Mouse (Mus musculus) hindbrain, embryonic 13.5 days (tissue): ENCODE data around the gene 1110065P20Rik. TPM values are rescaled to one million over a fixed set of nuclear protein-coding genes. Genes with fewer than 3 reads are reported as not detected.

Source experiments
- ATAC-seq: fragments of 200-750 bp; cut with Nextera tagmentation; 2 replicates; pipeline ENCODE4 v1.8.0; 2017; ENCODE audit warnings: moderate TSS enrichment; ENCODE audit not compliant: low FRiP score
- H3K27ac ChIP-seq: fragments of 300-500 bp; sonication (generic); 2 replicates; pipeline ENCODE4 v1.5.1; 2015; ENCODE audit warnings: inconsistent platforms, mild to moderate bottlenecking, moderate library complexity
- H3K27me3 ChIP-seq: fragments of 300-500 bp; sonication (generic); 2 replicates; pipeline ENCODE4 v1.6.1; 2015; ENCODE audit warnings: mild to moderate bottlenecking, inconsistent platforms
- H3K36me3 ChIP-seq: fragments of 300-500 bp; sonication (generic); 2 replicates; pipeline ENCODE4 v1.6.1; 2015; ENCODE audit warnings: mild to moderate bottlenecking, inconsistent platforms
- H3K4me1 ChIP-seq: fragments of 300-500 bp; sonication (generic); replicated peaks from 2 replicates; pipeline ENCODE4 v1.6.1; 2015; ENCODE audit warnings: inconsistent platforms
- H3K4me2 ChIP-seq: fragments of 300-500 bp; sonication (generic); 2 replicates; pipeline ENCODE4 v1.6.1; 2015; ENCODE audit warnings: inconsistent platforms, mild to moderate bottlenecking, moderate library complexity
- H3K4me3 ChIP-seq: fragments of 300-500 bp; sonication (generic); 2 replicates; pipeline ENCODE4 v1.5.1; 2015; ENCODE audit warnings: mild to moderate bottlenecking, inconsistent platforms
- H3K9ac ChIP-seq: fragments of 300-500 bp; sonication (generic); 2 replicates; pipeline ENCODE4 v1.6.1; 2015; ENCODE audit warnings: mild to moderate bottlenecking, inconsistent platforms
- H3K9me3 ChIP-seq: fragments of 300-500 bp; sonication (generic); 2 replicates; pipeline ENCODE4 v1.6.1; 2016; ENCODE audit warnings: inconsistent platforms
- WGBS: fragments of 180-500 bp; shearing (Covaris S2); methylation state at CpG from one replicate; pipeline ENCODE4 v1.1.7; 2015; 5-methylcytosine and 5-hydroxymethylcytosine counted together
- polyA plus RNA-seq: library from polyadenylated mRNA; unstranded; fragments of >200 nt; fragmentation: Nextera tagmentation; extraction: Ambion mirVana; gene quantifications from 2 replicates; pipeline ENCODE4 v1.2.1, GENCODE M21; 2015

The 1110065P20Rik gene
- polyA plus RNA-seq, 1 experiment from 2014 or later: 84.4 TPM

- Histone ChIP-seq H3K4me1 (no peaks in the 10 kb centered on the region), H3K4me3 (no peak overlapping the region), H3K36me3 (no peaks in the 10 kb centered on the region), H3K9me3 (no peaks in the 10 kb centered on the region), H3K27ac (no peak overlapping the region), H3K9ac (no peak overlapping the region), H3K27me3 (no peaks in the 10 kb centered on the region), H3K4me2 (no peak overlapping the region)
- ATAC-seq: no peak
- WGBS: 83% methylated on average over 1 of the region's 1 CpGs
These were observed 21.7 kb upstream of the 1110065P20Rik start for GRCm38 (mm10) chr4:124872719-124873118.

DNA sequence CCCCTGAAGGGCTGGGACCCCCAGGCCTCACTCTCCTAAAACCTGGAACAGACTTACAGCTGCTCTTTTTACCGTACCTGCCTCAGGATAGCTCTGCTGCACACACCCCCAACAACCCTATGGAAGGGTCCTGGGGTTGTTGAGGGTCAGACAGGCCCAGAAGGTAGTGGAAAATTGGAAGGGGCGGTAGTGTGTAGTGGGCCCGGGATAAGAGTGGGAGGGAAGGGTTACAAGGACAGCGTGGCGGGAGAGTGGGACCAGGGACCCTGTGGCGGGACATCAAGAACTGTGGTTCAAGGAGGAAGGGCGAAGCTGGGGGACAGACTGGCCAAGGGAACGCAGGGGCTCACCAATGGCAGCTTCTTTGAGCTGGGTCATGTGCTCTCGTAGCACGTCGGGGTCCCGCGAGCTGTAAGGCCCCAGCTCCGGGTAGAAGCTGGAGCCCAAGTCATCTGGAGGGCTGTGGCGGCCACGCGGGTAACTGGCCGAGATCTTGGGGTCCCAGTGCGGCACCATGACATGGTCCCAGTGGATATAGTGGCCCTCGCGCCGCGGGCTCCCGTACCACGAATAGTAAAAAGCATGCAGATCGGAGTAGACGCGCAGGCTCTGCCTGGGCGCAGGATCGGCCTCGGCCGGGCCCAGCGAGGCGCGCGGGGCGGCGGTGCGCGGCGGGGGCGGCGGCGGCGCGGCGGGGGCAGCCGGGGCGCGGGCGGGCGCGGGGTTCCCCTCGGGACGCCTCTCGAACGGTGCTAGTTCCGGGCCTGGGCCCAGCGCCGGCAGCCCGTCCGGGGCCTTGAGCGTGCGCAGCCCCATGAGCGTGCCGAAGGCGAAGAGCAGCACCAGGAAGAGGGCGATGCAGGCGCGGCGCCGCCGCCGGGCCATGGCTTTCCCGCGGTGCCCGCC lies 10.5 kb upstream of the 1110065P20Rik start, which contains the start of gene Maneal:
Gene Maneal, minus strand, starts transcription at position 889 of the 906 bp plus-strand sequence.
- peak; percentile 44 for ATAC-seq
- H3K9me3 ChIP-seq: no peaks in the 10 kb centered on the region

GRCm38 (mm10) chr4:124860446-124860845 lies 9.4 kb upstream of the 1110065P20Rik start:
- H3K4me3 ChIP-seq: peak overlapping the region; percentile 84
- WGBS: 17% methylated on average over 7 of the region's 7 CpGs
- peak overlapping the region; percentile 86 for H3K4me2 ChIP-seq
- no peaks in the 10 kb centered on the region for H3K27me3 ChIP-seq
- H3K9me3 ChIP-seq: no peaks in the 10 kb centered on the region
- peaks cover 24% of the 10 kb centered on the region for H3K4me1 ChIP-seq
- peak overlapping the region; percentile 88 for H3K9ac ChIP-seq
- no peak for ATAC-seq
- no peak overlapping the region for H3K27ac ChIP-seq
- H3K36me3 ChIP-seq: peaks cover 40% of the 10 kb centered on the region

More for the DNA sequence above, 10.5 kb upstream of the 1110065P20Rik start, which contains the start of gene Maneal:
- 2% methylated on average over 74 of the region's 77 CpGs for WGBS
- Histone ChIP-seq H3K4me2 (peak within 1 kb of the TSS; percentile 86), H3K27ac (peak within 1 kb of the TSS; percentile 89), H3K9ac (peak within 1 kb of the TSS; percentile 88), H3K4me1 (peaks cover 24% of the 10 kb centered on the region), H3K4me3 (peak within 1 kb of the TSS; percentile 84), H3K36me3 (peaks cover 29% of the 10 kb centered on the region), H3K27me3 (no peaks in the 10 kb centered on the region)

GRCm38 (mm10) chr4:124858370-124858769 lies 7.4 kb upstream of the 1110065P20Rik start:
- no peak overlapping the region for H3K4me3 ChIP-seq
- H3K27ac ChIP-seq: no peak overlapping the region
- no peak overlapping the region for H3K4me2 ChIP-seq
- no peaks in the 10 kb centered on the region for H3K27me3 ChIP-seq
- no peak for ATAC-seq
- peaks cover 24% of the 10 kb centered on the region for H3K4me1 ChIP-seq
- WGBS: 86% methylated on average over 5 of the region's 5 CpGs
- H3K9ac ChIP-seq: no peak overlapping the region
- H3K9me3 ChIP-seq: no peaks in the 10 kb centered on the region
- H3K36me3 ChIP-seq: peaks cover 58% of the 10 kb centered on the region

- H3K4me1 ChIP-seq: peaks cover 34% of the 10 kb centered on the region
- ATAC-seq: no peak
- no peak overlapping the region for H3K9ac ChIP-seq
- H3K4me3 ChIP-seq: no peak overlapping the region
- H3K27me3 ChIP-seq: no peaks in the 10 kb centered on the region
- whole genome bisulfite sequencing: 97% methylated on average over 8 of the region's 8 CpGs
- H3K4me2 ChIP-seq: no peak overlapping the region
- H3K9me3 ChIP-seq: no peaks in the 10 kb centered on the region
- no peak overlapping the region for H3K27ac ChIP-seq
- H3K36me3 ChIP-seq: peaks cover 60% of the 10 kb centered on the region
These were observed 5.3 kb upstream of the 1110065P20Rik start for GRCm38 (mm10) chr4:124856294-124856693.

DNA sequence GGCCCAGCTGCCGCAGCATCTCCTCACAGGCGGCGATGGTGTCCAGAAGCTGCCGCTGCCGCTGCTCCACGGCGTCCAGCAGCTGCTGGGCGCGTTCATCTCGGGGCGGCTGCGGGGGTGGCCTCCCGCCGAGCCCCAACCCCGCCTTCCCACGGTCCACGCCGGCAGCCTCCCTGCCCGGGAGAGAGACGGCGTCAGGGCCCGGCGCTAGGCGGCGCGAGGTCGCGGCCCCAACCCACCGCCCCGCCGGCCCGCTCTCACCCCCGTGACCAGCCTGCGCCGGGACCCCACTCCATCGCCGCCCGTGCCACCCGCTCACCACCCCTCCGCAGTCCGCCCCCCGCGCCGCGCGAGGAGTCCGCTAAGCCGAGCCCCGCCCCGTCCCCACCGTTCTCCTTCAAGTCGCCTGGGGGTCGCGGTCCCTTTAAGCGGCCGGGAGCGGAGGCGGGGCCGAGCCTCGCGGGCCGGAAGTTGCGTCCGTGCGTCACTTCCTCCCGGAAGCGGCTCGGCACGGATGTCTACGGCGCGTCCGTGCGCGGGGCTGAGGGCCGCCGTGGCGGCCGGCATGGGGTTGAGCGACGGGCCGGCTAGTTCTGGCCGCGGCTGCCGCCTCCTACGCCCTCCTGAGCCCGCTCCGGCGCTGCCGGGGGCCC lies 609 bp downstream of the 1110065P20Rik start, which contains the start of gene Yrdc:
Gene Yrdc, plus strand, starts transcription at position 419 of the 653 bp plus-strand sequence.
- 1% methylated on average over 61 of the region's 90 CpGs for WGBS
- H3K4me1 ChIP-seq: peaks cover 47% of the 10 kb centered on the region

GRCm38 (mm10) chr4:124849631-124850260 lies 1.2 kb downstream of the 1110065P20Rik start:
- Histone ChIP-seq H3K36me3 (peaks cover 24% of the 10 kb centered on the region), H3K4me1 (peaks cover 47% of the 10 kb centered on the region), H3K4me2 (peak overlapping the region; percentile 87), H3K27ac (peak overlapping the region; percentile 97), H3K9me3 (no peaks in the 10 kb centered on the region), H3K27me3 (no peaks in the 10 kb centered on the region), H3K4me3 (peak overlapping the region; percentile 99), H3K9ac (peak overlapping the region; percentile 92)
- ATAC-seq: peak; percentile 50
- 2% methylated on average over 24 of the region's 24 CpGs for WGBS

More for the DNA sequence above, 609 bp downstream of the 1110065P20Rik start, which contains the start of gene Yrdc:
- peak within 1 kb of the TSS; percentile 97 for H3K27ac ChIP-seq
- H3K9ac ChIP-seq: peak within 1 kb of the TSS; percentile 92
- no peaks in the 10 kb centered on the region for H3K27me3 ChIP-seq
- H3K4me2 ChIP-seq: peak within 1 kb of the TSS; percentile 96
- H3K9me3 ChIP-seq: no peaks in the 10 kb centered on the region
- peaks cover 24% of the 10 kb centered on the region for H3K36me3 ChIP-seq
- peak within 1 kb of the TSS; percentile 99 for H3K4me3 ChIP-seq
- peak; percentile 94 for ATAC-seq

DNA sequence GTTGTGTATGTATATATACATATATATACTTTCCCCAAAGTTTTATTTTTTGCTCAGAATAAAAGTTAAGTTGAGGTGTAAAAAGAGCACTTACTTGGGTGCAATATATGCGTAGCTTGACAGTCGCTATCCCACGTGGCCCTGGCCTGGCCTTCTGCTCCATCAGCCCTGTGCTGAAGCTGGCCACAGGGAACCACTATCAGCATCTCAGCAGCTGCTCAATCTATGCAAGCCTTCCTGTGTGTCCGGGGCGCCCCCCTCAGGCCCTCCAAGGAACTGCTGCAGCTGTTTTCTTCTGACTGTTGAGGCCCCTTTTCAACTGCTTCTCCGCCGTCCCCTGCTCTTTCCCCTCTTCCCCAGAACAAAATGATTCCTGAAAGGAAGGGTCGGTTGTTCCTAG lies 3.4 kb downstream of the 1110065P20Rik start:
- peak overlapping the region; percentile 60; the same call in 1 of the 2 replicates for H3K27ac ChIP-seq
- peak overlapping the region; percentile 35; the same call in 1 of the 2 replicates for H3K9ac ChIP-seq
- peaks cover 40% of the 10 kb centered on the region for H3K4me1 ChIP-seq
- peaks cover 24% of the 10 kb centered on the region for H3K36me3 ChIP-seq
- ATAC-seq: no peak
- no peaks in the 10 kb centered on the region for H3K27me3 ChIP-seq
- H3K9me3 ChIP-seq: no peaks in the 10 kb centered on the region
- WGBS: 4% methylated on average over 8 of the region's 8 CpGs
- H3K4me3 ChIP-seq: no peak overlapping the region
- H3K4me2 ChIP-seq: no peak overlapping the region

DNA sequence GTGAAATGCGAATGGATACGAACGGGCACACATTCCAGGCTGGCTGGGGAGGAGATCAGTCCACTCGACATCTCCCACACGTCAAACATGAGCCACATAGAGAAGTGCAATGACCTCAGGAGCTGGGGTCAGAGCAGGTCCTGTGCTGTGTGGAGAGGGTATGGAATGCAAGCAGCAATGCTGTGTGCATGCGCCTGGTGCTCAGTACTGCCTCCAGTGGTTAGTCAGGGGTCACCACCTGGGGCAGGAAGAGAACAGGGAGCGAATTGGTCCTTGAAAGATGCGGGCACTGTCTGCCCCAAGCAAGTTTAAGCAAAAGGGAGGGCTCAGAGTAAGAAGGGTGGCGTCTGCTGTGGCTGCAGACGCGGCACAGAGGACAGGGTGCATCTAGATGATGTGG lies 7.5 kb downstream of the 1110065P20Rik start:
- Histone ChIP-seq H3K9me3 (no peaks in the 10 kb centered on the region), H3K27ac (no peak overlapping the region), H3K27me3 (no peaks in the 10 kb centered on the region), H3K36me3 (peaks cover 55% of the 10 kb centered on the region), H3K4me1 (peaks cover 15% of the 10 kb centered on the region), H3K4me2 (no peak overlapping the region), H3K4me3 (no peak overlapping the region), H3K9ac (no peak overlapping the region)
- WGBS: 54% methylated on average over 11 of the region's 11 CpGs
- peak; percentile 40; the same call in 1 of the 2 replicates for ATAC-seq

- no peak for ATAC-seq
- no peak overlapping the region for H3K4me2 ChIP-seq
- H3K9ac ChIP-seq: no peak overlapping the region
- no peaks in the 10 kb centered on the region; the same call in 1 of the 2 replicates for H3K4me1 ChIP-seq
- H3K9me3 ChIP-seq: no peaks in the 10 kb centered on the region
- H3K36me3 ChIP-seq: peaks cover 71% of the 10 kb centered on the region
- H3K27ac ChIP-seq: no peak overlapping the region
- WGBS: 97% methylated on average over 1 of the region's 1 CpGs
- no peak overlapping the region for H3K4me3 ChIP-seq
- no peaks in the 10 kb centered on the region for H3K27me3 ChIP-seq
These were observed 10.0 kb downstream of the 1110065P20Rik start for GRCm38 (mm10) chr4:124840998-124841397.

- no peak for ATAC-seq
- Histone ChIP-seq H3K9ac (no peak overlapping the region), H3K4me3 (no peak overlapping the region), H3K36me3 (peaks cover 74% of the 10 kb centered on the region), H3K4me2 (no peak overlapping the region), H3K9me3 (no peaks in the 10 kb centered on the region), H3K27ac (no peak overlapping the region), H3K4me1 (no peaks in the 10 kb centered on the region), H3K27me3 (no peaks in the 10 kb centered on the region)
- WGBS: 87% methylated on average over 14 of the region's 14 CpGs
These were observed 12.8 kb downstream of the 1110065P20Rik start for GRCm38 (mm10) chr4:124838035-124838700.
